Mouse (Mus musculus): ENCODE measurements around the gene D11Wsu47e. TPM values are rescaled to one million over a fixed set of nuclear protein-coding genes. Genes with fewer than 3 reads are reported as not detected.

The D11Wsu47e gene
- polyA plus RNA-seq, 2 experiments: 20.9 to 27.5 TPM

- Histone ChIP-seq H3K4me3 (replicated peaks; ENCODE audit: low read length) (no peak overlapping the region), H3K9me3 (ENCODE audit: control insufficient read depth, low read length) (no peaks in the 10 kb centered on the region), H3K4me2 (replicated peaks; ENCODE audit: low read depth, low read length, severe bottlenecking) (no peak overlapping the region), H3K27me3 (ENCODE audit: control insufficient read depth, insufficient read depth, low read length) (no peaks in the 10 kb centered on the region), H3K36me3 (ENCODE audit: control insufficient read depth, insufficient read depth, low read length) (peaks cover 22% of the 10 kb centered on the region), H3K27ac (replicated peaks; ENCODE audit: low read depth, low read length) (no peak overlapping the region), H3K9ac (ENCODE audit: low read depth, low read length, severe bottlenecking) (no peak overlapping the region), H3K4me1 (ENCODE audit: control insufficient read depth, insufficient read depth, low read length) (peaks cover 38% of the 10 kb centered on the region)
- DNase-seq (ENCODE audit: low spot score) (no peak), ATAC-seq (ENCODE audit: low FRiP score, low read depth) (no peak)
- 76% methylated on average over 3 of the region's 3 CpGs for whole genome bisulfite sequencing
- TF ChIP-seq POLR2A (IDR thresholded peaks at IDR 0.05; ENCODE audit: borderline replicate concordance, extremely low read depth, insufficient read depth, insufficient read length): no peak
Observed at GRCm38 (mm10) chr11:113737553-113737854, 53.3 kb downstream of the D11Wsu47e start.

- no peak for TF ChIP-seq POLR2A (IDR thresholded peaks at IDR 0.05; ENCODE audit: borderline replicate concordance, extremely low read depth, insufficient read depth, insufficient read length)
- 82% methylated on average over 8 of the region's 8 CpGs for WGBS
- DNase-seq (ENCODE audit: low spot score) (no peak), ATAC-seq (ENCODE audit: low FRiP score, low read depth) (no peak)
- Histone ChIP-seq H3K4me3 (replicated peaks; ENCODE audit: low read length) (no peak overlapping the region), H3K36me3 (ENCODE audit: control insufficient read depth, insufficient read depth, low read length) (peaks cover 26% of the 10 kb centered on the region), H3K9me3 (ENCODE audit: control insufficient read depth, low read length) (no peaks in the 10 kb centered on the region), H3K4me1 (ENCODE audit: control insufficient read depth, insufficient read depth, low read length) (peaks cover 37% of the 10 kb centered on the region), H3K9ac (ENCODE audit: low read depth, low read length, severe bottlenecking) (no peak overlapping the region), H3K4me2 (replicated peaks; ENCODE audit: low read depth, low read length, severe bottlenecking) (no peak overlapping the region), H3K27me3 (ENCODE audit: control insufficient read depth, insufficient read depth, low read length) (no peaks in the 10 kb centered on the region), H3K27ac (replicated peaks; ENCODE audit: low read depth, low read length) (no peak overlapping the region)
Observed at GRCm38 (mm10) chr11:113737912-113738311, 53.7 kb downstream of the D11Wsu47e start.

- no peak overlapping the region for H3K9ac ChIP-seq (ENCODE audit: low read depth, low read length, severe bottlenecking)
- no peaks in the 10 kb centered on the region for H3K27me3 ChIP-seq (ENCODE audit: control insufficient read depth, insufficient read depth, low read length)
- no peak overlapping the region for H3K4me3 ChIP-seq (replicated peaks; ENCODE audit: low read length)
- ATAC-seq (ENCODE audit: low FRiP score, low read depth) (no peak), DNase-seq (ENCODE audit: low spot score) (no peak)
- H3K27ac ChIP-seq (replicated peaks; ENCODE audit: low read depth, low read length): no peak overlapping the region
- H3K36me3 ChIP-seq (ENCODE audit: control insufficient read depth, insufficient read depth, low read length): peaks cover 36% of the 10 kb centered on the region
- 0 out of 2 replicates have a peak, but pooled peaks cover 3% of the 10 kb centered on the region for H3K9me3 ChIP-seq (ENCODE audit: control insufficient read depth, low read length)
- peaks cover 26% of the 10 kb centered on the region for H3K4me1 ChIP-seq (ENCODE audit: control insufficient read depth, insufficient read depth, low read length)
- H3K4me2 ChIP-seq (replicated peaks; ENCODE audit: low read depth, low read length, severe bottlenecking): no peak overlapping the region
- WGBS: 80% methylated on average over 8 of the region's 8 CpGs
- TF ChIP-seq POLR2A (IDR thresholded peaks at IDR 0.05; ENCODE audit: borderline replicate concordance, extremely low read depth, insufficient read depth, insufficient read length): no peak
Observed at GRCm38 (mm10) chr11:113739213-113739612, 55.0 kb downstream of the D11Wsu47e start.

GRCm38 (mm10) chr11:113740100-113740499 lies 55.9 kb downstream of the D11Wsu47e start:
- ATAC-seq (ENCODE audit: low FRiP score, low read depth) (no peak), DNase-seq (ENCODE audit: low spot score) (no peak)
- Histone ChIP-seq H3K4me2 (replicated peaks; ENCODE audit: low read depth, low read length, severe bottlenecking) (no peak overlapping the region), H3K27me3 (ENCODE audit: control insufficient read depth, insufficient read depth, low read length) (no peaks in the 10 kb centered on the region), H3K27ac (replicated peaks; ENCODE audit: low read depth, low read length) (no peak overlapping the region), H3K4me3 (replicated peaks; ENCODE audit: low read length) (no peak overlapping the region), H3K36me3 (ENCODE audit: control insufficient read depth, insufficient read depth, low read length) (peaks cover 41% of the 10 kb centered on the region), H3K4me1 (ENCODE audit: control insufficient read depth, insufficient read depth, low read length) (peaks cover 18% of the 10 kb centered on the region), H3K9me3 (ENCODE audit: control insufficient read depth, low read length) (0 out of 2 replicates have a peak, but pooled peaks cover 3% of the 10 kb centered on the region), H3K9ac (ENCODE audit: low read depth, low read length, severe bottlenecking) (no peak overlapping the region)
- WGBS: 64% methylated on average over 7 of the region's 7 CpGs
- no peak for TF ChIP-seq POLR2A (IDR thresholded peaks at IDR 0.05; ENCODE audit: borderline replicate concordance, extremely low read depth, insufficient read depth, insufficient read length)

GRCm38 (mm10) chr11:113742998-113743397 lies 58.8 kb downstream of the D11Wsu47e start:
- no peak for ATAC-seq (ENCODE audit: low FRiP score, low read depth)
- no peak overlapping the region for H3K4me3 ChIP-seq (replicated peaks; ENCODE audit: low read length)
- no peak overlapping the region for H3K27ac ChIP-seq (replicated peaks; ENCODE audit: low read depth, low read length)
- H3K9me3 ChIP-seq (ENCODE audit: control insufficient read depth, low read length): 0 out of 2 replicates have a peak, but pooled peaks cover 3% of the 10 kb centered on the region
- no peak for TF ChIP-seq POLR2A (IDR thresholded peaks at IDR 0.05; ENCODE audit: borderline replicate concordance, extremely low read depth, insufficient read depth, insufficient read length)
- peaks cover 16% of the 10 kb centered on the region for H3K4me1 ChIP-seq (ENCODE audit: control insufficient read depth, insufficient read depth, low read length)
- H3K4me2 ChIP-seq (replicated peaks; ENCODE audit: low read depth, low read length, severe bottlenecking): no peak overlapping the region
- no peak overlapping the region for H3K9ac ChIP-seq (ENCODE audit: low read depth, low read length, severe bottlenecking)
- no peak for DNase-seq (ENCODE audit: low spot score)
- 97% methylated on average over 1 of the region's 1 CpGs for WGBS
- H3K36me3 ChIP-seq (ENCODE audit: control insufficient read depth, insufficient read depth, low read length): peaks cover 49% of the 10 kb centered on the region
- H3K27me3 ChIP-seq (ENCODE audit: control insufficient read depth, insufficient read depth, low read length): no peaks in the 10 kb centered on the region

Other genes starting within 250 kb of the D11Wsu47e start
- gene Sstr2, start 65.1 kb upstream of the D11Wsu47e start, polyA plus RNA-seq (2012; rRNA removed): 1.1 and 1.6 TPM in 2 replicates
- 0.91 and 1.5 TPM in 2 replicates for gene Sstr2, start 65.1 kb upstream of the D11Wsu47e start, polyA plus RNA-seq (2014; fragmentation: Nextera tagmentation; extraction: Ambion mirVana)
- gene Cog1, start 35.2 kb upstream of the D11Wsu47e start, polyA plus RNA-seq (2012; rRNA removed): 38.8 and 42.6 TPM in 2 replicates
- gene Cog1, start 35.2 kb upstream of the D11Wsu47e start, polyA plus RNA-seq (2014; fragmentation: Nextera tagmentation; extraction: Ambion mirVana): 26.7 and 30.9 TPM in 2 replicates
- 17.2 and 21.3 TPM in 2 replicates for gene Slc39a11, start 34.3 kb upstream of the D11Wsu47e start, polyA plus RNA-seq (2012; rRNA removed)
- 24.5 and 26.9 TPM in 2 replicates for gene Slc39a11, start 34.3 kb upstream of the D11Wsu47e start, polyA plus RNA-seq (2014; fragmentation: Nextera tagmentation; extraction: Ambion mirVana)
- 30.3 and 34.5 TPM in 2 replicates for gene Fam104a, start 257 bp upstream of the D11Wsu47e start, polyA plus RNA-seq (2012; rRNA removed)
- gene Fam104a, start 257 bp upstream of the D11Wsu47e start, polyA plus RNA-seq (2014; fragmentation: Nextera tagmentation; extraction: Ambion mirVana): 50.2 and 52.6 TPM in 2 replicates
- 0.88 and 1.3 TPM in 2 replicates for gene Cpsf4l, start 25.6 kb downstream of the D11Wsu47e start, polyA plus RNA-seq (2012; rRNA removed)
- 1.2 and 1.3 TPM in 2 replicates for gene Cpsf4l, start 25.6 kb downstream of the D11Wsu47e start, polyA plus RNA-seq (2014; fragmentation: Nextera tagmentation; extraction: Ambion mirVana)
- 47.3 and 61.4 TPM in 2 replicates for gene Cdc42ep4, start 67.5 kb downstream of the D11Wsu47e start, polyA plus RNA-seq (2012; rRNA removed)
- 49.6 and 57.3 TPM in 2 replicates for gene Cdc42ep4, start 67.5 kb downstream of the D11Wsu47e start, polyA plus RNA-seq (2014; fragmentation: Nextera tagmentation; extraction: Ambion mirVana)

Data from limb, embryonic 14.5 days (tissue).